Mouse (Mus musculus): ENCODE measurements around the gene Shisa9.

DNA sequence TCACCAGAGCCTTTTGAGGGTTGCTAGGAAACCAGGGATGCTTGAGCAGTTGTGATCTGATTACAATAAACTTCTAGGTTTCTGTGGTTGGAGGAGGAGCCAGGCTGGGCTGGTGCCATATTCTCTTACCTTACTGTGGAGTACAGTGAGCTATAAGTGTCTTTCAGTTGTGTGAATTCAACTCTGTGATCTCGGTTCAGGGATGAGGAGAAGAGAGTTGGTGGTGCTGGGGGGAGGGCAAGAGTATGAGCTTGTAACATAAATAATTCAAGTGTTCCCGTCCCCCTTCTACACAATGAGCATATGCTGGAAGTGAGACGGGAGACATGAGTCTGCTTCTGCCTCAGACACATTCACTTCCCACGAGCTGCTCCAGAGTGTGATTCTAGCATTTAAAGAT, 30.6 kb downstream of the Shisa9 start:
- TF ChIP-seq CTCF (IDR thresholded peaks at IDR 0.05; ENCODE audit: low read depth) (no peak), EP300 (IDR thresholded peaks at IDR 0.05; ENCODE audit: low read depth) (no peak)

Measured in liver, embryonic 14.5 days (tissue).